Mouse (Mus musculus): ENCODE data around the gene Gm17581. TPM values are rescaled to one million over a fixed set of nuclear protein-coding genes. Genes with fewer than 3 reads are reported as not detected.

The Gm17581 gene
- polyA plus RNA-seq, 1 experiment, result not detected

DNA sequence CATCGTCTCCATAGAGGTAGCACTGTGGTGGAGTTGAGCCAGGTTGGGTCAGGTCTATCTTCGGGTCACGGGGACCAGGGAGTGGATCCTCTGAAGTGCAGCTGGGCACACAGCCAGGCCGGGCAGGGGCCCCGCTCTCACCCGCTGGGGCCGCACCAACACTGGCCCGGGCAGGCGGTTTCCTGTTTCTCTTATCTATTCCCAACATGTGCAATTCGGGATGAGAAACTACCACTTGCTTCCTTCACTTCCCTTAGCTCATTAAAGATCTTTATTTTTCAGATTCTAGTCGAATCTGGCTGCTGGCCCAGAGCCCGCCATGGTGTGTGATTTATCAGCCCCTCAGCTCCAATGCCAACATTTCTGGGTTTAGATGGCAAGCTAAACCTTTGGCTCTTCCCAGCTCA is 7.3 kb upstream of the Gm17581 start:
- no peak overlapping the region for H3K27ac ChIP-seq (ENCODE audit: insufficient read depth, low read length)
- no peaks in the 10 kb centered on the region for H3K4me1 ChIP-seq (ENCODE audit: control insufficient read depth, insufficient read depth, low read length)

DNA sequence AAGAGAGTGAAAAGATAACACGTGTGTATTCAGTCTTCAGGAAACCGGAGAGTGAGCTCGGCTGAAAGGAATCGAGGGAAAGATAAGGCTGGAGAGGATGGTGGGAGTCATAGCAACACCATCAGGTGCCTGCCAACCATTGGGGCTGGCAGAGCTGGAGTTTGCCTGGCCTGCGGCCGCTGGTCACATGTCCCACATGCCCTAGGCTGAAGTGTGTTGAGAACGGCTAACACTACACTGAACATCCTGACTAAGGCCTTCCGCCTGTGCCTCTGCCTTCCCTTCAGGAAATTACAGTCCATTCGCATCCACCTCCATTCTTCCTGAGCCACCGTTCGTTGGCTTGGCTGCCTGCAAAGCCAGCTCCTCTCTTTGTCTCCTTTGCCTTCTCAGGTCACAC is 6.5 kb upstream of the Gm17581 start:
- Histone ChIP-seq H3K27ac (ENCODE audit: insufficient read depth, low read length) (no peak overlapping the region), H3K4me3 (ENCODE audit: insufficient read depth, low read length) (no peak overlapping the region), H3K4me1 (ENCODE audit: control insufficient read depth, insufficient read depth, low read length) (no peaks in the 10 kb centered on the region)
- no peak for TF ChIP-seq POLR2A (IDR thresholded peaks at IDR 0.05; ENCODE audit: low read depth, low read length)
- TF ChIP-seq CTCF (IDR thresholded peaks at IDR 0.05; ENCODE audit: borderline replicate concordance, insufficient read depth, low read length), result no peak

More for the DNA sequence above, 7.3 kb upstream of the Gm17581 start:
- TF ChIP-seq CTCF (IDR thresholded peaks at IDR 0.05; ENCODE audit: borderline replicate concordance, insufficient read depth, low read length) (no peak), POLR2A (IDR thresholded peaks at IDR 0.05; ENCODE audit: low read depth, low read length) (no peak)
- H3K4me3 ChIP-seq (ENCODE audit: insufficient read depth, low read length), result no peak overlapping the region

DNA sequence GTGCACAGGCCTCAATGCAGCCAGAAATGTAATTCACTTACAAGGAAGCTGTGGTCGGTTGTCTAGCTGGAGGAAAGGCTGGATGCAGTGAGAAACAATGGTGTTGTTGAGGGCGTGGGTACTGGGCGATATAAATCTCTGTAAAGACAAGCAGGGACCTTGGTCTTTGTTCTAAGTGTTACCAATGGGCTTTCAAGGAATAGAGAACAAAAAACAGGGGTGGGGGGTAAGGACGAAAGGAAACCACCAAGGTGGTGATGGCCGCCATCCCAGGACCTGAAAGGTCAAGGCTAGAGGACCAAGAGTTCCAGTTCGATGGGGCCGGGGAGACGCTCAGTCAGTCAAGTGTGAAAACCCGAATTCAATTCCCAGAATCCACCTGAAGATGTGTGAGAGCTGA is 2.1 kb upstream of the Gm17581 start:
- no peak overlapping the region for H3K4me3 ChIP-seq (ENCODE audit: insufficient read depth, low read length)
- TF ChIP-seq POLR2A (IDR thresholded peaks at IDR 0.05; ENCODE audit: low read depth, low read length), result no peak
- TF ChIP-seq CTCF (IDR thresholded peaks at IDR 0.05; ENCODE audit: borderline replicate concordance, insufficient read depth, low read length), result no peak
- no peak overlapping the region for H3K27ac ChIP-seq (ENCODE audit: insufficient read depth, low read length)
- peaks cover 4% of the 10 kb centered on the region; the same call in 1 of the 2 replicates for H3K4me1 ChIP-seq (ENCODE audit: control insufficient read depth, insufficient read depth, low read length)

DNA sequence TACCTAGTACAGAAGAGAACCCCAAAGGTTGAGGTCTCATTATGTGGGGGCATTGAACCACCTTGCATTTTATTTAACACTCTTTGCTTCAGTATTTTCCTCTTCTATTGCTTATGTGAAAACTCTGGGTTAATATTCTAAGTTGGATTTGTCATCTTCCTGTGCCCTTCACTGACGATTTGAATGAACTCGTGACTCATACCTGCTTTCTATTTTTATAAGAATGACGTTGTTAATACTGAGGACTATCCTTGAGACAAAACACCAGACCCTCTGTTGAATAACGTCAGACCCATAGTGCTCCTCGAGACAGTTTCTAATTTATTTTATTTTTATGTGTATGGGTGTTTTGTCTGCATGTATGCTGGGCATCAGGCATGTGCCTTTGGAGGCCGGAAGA is 1.3 kb upstream of the Gm17581 start:
- peaks cover 4% of the 10 kb centered on the region; the same call in 1 of the 2 replicates for H3K4me1 ChIP-seq (ENCODE audit: control insufficient read depth, insufficient read depth, low read length)
- H3K27ac ChIP-seq (ENCODE audit: insufficient read depth, low read length), result no peak overlapping the region
- no peak for TF ChIP-seq CTCF (IDR thresholded peaks at IDR 0.05; ENCODE audit: borderline replicate concordance, insufficient read depth, low read length)
- no peak for TF ChIP-seq POLR2A (IDR thresholded peaks at IDR 0.05; ENCODE audit: low read depth, low read length)
- H3K4me3 ChIP-seq (ENCODE audit: insufficient read depth, low read length), result no peak overlapping the region

DNA sequence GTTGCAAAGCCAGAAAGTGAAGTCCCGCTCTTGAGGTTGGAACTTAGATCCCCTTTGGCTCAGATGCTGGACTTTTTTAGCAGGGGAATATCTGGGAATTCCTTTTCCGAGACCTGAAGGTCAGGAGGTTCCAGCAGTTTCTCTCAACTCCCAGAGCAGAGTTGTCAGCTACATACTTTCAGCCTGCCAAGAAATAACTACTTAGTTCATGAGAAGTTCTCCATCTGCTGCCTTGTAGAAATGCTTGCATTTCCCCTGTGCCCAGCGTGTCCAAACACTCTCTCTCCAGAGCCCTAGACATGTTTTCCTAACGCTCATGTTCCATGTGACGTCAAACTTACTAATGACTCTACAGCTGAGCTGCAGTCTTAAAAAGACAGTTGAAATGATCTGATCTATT is 586 bp downstream of the Gm17581 start:
- no peak overlapping the region for H3K4me3 ChIP-seq (ENCODE audit: insufficient read depth, low read length)
- TF ChIP-seq POLR2A (IDR thresholded peaks at IDR 0.05; ENCODE audit: low read depth, low read length) (no peak), CTCF (IDR thresholded peaks at IDR 0.05; ENCODE audit: borderline replicate concordance, insufficient read depth, low read length) (no peak)
- no peak overlapping the region for H3K27ac ChIP-seq (ENCODE audit: insufficient read depth, low read length)
- peaks cover 4% of the 10 kb centered on the region; the same call in 1 of the 2 replicates for H3K4me1 ChIP-seq (ENCODE audit: control insufficient read depth, insufficient read depth, low read length)

DNA sequence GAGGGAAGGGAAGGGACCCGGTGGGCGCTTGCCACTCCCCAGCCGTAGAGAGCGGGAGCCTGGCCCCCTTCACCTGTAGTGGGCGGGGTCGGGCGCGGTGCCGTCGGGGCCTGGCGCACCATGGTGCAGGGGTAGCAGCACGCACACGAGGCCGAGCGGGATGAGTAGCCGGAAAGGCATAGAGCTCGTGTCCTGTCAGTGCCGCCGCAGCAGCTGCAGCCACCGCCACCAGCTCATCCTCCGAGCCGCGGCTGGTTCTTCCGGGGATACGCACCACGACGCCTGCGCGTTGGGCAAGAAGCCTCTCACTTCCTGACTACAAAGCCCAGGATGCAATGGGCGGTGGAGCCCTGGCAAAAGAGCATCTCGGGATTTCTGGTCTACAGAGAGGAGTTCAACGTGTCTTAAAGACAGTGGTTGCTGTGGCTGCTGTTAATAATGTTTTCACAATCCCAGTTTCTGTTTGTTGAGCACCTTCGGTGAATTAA is 6.5 kb downstream of the Gm17581 start, which contains the start of gene Edem2:
TSS of gene Edem2 (minus strand) at position 318 of the 488 bp plus-strand sequence.
- TF ChIP-seq CTCF (IDR thresholded peaks at IDR 0.05; ENCODE audit: borderline replicate concordance, insufficient read depth, low read length), result no peak
- peak; percentile 88 for TF ChIP-seq POLR2A (IDR thresholded peaks at IDR 0.05; ENCODE audit: low read depth, low read length)
- H3K27ac ChIP-seq (ENCODE audit: insufficient read depth, low read length), result no peak within 1 kb of the TSS
- H3K4me1 ChIP-seq (ENCODE audit: control insufficient read depth, insufficient read depth, low read length), result no peaks in the 10 kb centered on the region
- H3K4me3 ChIP-seq (ENCODE audit: insufficient read depth, low read length), result peak within 1 kb of the TSS; percentile 85

DNA sequence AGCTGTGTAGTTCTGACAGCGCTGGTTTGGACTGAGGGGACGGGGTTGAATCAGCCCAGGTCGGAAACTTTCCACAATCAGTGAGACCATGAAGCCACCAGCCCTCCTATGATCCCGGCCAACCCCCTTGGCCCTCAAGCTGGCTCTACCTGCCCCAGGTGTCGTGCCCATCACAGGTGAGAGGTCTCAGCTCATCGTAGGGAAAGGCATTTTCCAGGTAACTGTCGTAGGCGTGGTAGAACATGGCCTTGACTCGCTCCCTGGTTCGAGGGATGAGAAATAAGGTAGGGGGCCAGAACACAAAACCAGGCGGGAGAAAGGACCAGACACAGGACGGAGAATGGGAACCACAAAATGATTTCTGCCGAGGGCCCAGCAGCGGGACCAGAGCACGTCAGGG is 6.9 kb downstream of the Gm17581 start:
- peak overlapping the region; percentile 85 for H3K4me3 ChIP-seq (ENCODE audit: insufficient read depth, low read length)
- no peaks in the 10 kb centered on the region for H3K4me1 ChIP-seq (ENCODE audit: control insufficient read depth, insufficient read depth, low read length)
- H3K27ac ChIP-seq (ENCODE audit: insufficient read depth, low read length), result no peak overlapping the region
- TF ChIP-seq CTCF (IDR thresholded peaks at IDR 0.05; ENCODE audit: borderline replicate concordance, insufficient read depth, low read length) (no peak), POLR2A (IDR thresholded peaks at IDR 0.05; ENCODE audit: low read depth, low read length) (no peak)

DNA sequence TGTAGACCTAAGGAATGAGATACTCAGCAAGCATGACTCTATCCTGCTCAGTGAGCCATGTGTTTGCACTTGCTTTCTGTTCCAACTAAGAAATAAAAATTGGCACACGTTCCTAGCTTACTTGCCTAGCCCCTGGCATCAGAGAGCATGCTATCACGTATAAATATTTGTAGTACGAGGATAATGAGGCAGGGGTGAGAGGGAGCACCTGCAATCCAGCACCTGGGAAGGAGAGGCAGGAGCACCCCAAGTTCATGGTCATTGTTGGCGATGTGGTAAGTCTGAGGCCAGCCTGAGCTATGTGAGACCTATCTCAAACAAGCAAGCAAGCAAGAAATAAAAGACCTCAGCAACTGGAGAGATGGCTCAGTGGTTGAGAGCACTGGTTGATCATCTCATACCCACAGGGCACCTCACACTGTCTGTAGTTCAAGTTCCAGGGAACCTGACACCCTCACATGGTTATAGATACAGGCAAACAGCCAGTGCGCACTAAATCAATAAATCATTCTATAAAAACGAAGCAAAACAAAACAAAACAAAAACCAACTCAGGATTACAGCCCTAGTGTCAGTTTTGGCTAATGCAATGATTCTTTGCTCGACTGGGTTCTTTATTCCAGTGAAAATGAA is 7.8 kb downstream of the Gm17581 start:
- TF ChIP-seq CTCF (IDR thresholded peaks at IDR 0.05; ENCODE audit: borderline replicate concordance, insufficient read depth, low read length), result no peak
- no peak for TF ChIP-seq POLR2A (IDR thresholded peaks at IDR 0.05; ENCODE audit: low read depth, low read length)
- no peak overlapping the region for H3K27ac ChIP-seq (ENCODE audit: insufficient read depth, low read length)
- H3K4me1 ChIP-seq (ENCODE audit: control insufficient read depth, insufficient read depth, low read length), result no peaks in the 10 kb centered on the region
- no peak overlapping the region for H3K4me3 ChIP-seq (ENCODE audit: insufficient read depth, low read length)

DNA sequence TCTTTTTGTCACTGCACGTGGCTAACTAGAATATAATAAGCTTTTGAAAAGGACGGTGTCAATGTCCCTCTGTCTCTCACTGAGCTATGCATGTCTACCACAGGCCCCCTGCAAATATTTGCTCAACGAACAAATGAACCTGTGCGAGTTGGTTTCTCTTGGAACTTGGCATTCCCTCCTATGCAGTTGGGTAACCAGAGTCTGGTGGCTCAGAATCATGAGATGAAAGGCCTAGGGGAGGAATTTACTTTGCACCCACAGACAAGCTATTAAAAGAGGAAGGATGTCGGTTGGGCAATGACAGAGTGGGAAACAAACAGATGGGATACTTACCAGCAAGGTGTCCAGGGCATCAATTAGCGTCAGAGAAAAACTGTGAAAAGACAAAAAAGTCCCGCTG is 9.4 kb downstream of the Gm17581 start:
- H3K27ac ChIP-seq (ENCODE audit: insufficient read depth, low read length), result no peak overlapping the region
- H3K4me3 ChIP-seq (ENCODE audit: insufficient read depth, low read length), result no peak overlapping the region
- TF ChIP-seq POLR2A (IDR thresholded peaks at IDR 0.05; ENCODE audit: low read depth, low read length) (no peak), CTCF (IDR thresholded peaks at IDR 0.05; ENCODE audit: borderline replicate concordance, insufficient read depth, low read length) (no peak)

DNA sequence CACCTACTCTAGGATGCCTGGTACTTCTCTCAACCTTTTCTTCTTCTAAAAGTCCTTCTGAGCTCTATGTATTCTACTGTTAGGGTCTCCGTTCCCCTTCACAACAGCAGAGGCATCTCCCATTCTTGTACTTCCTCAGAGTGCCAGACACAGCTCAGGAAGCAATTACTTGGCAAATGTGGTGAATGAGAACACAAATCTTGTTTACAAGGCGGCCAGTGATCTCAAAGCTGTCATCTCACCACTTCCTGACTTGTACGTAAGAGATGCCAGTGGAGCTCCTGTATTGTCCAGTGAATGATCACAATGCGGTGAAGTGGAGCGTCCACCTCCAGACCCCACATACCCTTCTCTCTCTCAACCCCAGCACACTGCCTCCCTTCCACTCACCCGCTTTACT is 11.1 kb downstream of the Gm17581 start:
- no peak overlapping the region for H3K27ac ChIP-seq (ENCODE audit: insufficient read depth, low read length)
- H3K4me1 ChIP-seq (ENCODE audit: control insufficient read depth, insufficient read depth, low read length), result no peaks in the 10 kb centered on the region
- no peak overlapping the region for H3K4me3 ChIP-seq (ENCODE audit: insufficient read depth, low read length)
- no peak for TF ChIP-seq CTCF (IDR thresholded peaks at IDR 0.05; ENCODE audit: borderline replicate concordance, insufficient read depth, low read length)
- no peak for TF ChIP-seq POLR2A (IDR thresholded peaks at IDR 0.05; ENCODE audit: low read depth, low read length)

More for the DNA sequence above, 9.4 kb downstream of the Gm17581 start:
- no peaks in the 10 kb centered on the region for H3K4me1 ChIP-seq (ENCODE audit: control insufficient read depth, insufficient read depth, low read length)
